Mouse (Mus musculus): ENCODE measurements around the gene D130043K22Rik. TPM values are rescaled to one million over a fixed set of nuclear protein-coding genes. Genes with fewer than 3 reads are reported as not detected.
"Not testable (repeated sequence)": the region's sequence is repeated elsewhere in the genome, so short reads cannot be mapped to it uniquely, and the experiment has no call there.

Gene D130043K22Rik
- total RNA-seq, 2 experiments from 2014 or later = not detected

DNA sequence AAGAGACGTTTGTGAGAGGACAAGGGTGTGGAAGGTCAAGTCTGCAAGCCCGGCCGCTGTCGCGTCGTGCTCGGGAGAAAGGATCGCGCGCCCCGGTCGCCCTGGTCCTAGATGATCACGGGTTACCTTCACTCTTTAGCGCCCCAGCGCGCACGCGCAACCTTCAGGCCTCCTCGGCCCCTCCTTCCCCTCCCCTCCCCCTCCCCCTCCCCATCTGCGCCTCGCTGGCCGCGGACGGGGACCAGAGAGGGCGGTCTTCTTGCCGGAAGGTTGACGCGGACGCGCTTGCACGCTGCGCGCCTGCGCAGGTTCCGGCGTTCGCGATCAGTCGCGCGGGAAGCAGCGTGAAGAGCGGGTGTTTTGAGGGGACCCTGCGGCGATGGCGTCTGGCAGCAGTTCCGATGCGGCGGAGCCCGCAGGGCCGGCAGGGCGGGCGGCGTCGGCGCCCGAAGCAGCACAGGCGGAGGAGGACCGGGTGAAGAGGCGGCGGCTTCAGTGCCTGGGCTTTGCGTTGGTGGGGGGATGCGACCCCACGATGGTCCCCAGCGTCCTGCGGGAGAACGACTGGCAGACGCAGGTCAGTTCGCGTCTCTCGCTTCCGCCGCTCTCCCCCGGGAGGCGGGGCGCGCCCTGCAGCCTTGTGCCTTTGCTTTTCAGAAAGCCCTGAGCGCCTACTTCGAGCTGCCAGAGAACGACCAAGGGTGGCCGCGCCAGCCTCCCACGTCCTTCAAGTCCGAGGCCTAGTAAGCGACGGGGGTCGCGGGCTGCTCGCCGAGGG, 13.4 kb upstream of the D130043K22Rik start, which contains the start of the genes Acot13 and Tdp2:
Acot13 (minus strand) TSS at position 188 of the 778 bp plus-strand sequence.
Tdp2 (plus strand) TSS at position 327 of the 778 bp plus-strand sequence.
- DNase-seq = peak; percentile 95

DNA sequence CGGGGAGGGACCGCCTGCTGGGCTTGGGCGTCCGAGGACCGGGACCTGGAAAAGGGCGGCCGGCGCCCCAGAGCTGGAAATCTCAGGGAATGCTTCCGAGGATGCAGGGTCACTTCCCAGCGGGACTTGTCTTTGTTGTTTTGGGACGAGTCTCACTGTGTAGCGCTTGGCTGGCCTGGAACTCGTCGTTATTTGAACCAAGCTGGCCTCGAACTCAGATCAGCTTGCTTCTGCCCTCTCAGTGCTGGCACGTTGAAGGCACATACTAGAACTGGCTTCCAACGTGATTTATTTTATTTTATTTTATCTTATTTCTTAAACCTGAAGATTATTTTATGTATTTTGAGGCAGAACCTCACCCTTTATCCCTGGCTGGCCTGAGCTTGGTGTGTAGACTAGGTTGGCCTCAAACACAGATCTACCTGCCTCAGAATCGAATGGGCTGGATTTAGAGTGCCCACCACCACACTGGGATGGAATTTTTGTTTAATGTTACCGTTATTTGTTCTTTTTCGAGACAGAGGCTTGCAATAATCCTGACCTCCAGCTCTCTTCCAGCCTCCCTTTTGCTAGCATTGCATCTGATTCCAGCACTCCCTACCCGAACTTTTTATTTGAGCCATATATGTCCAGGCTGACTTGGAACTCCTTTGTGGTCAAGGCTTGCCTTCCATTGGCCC, 12.7 kb upstream of the D130043K22Rik start:
- DNase-seq = no peak

- DNase-seq = no peak
Measured at GRCm38 (mm10) chr13:24832811-24833155, 12.2 kb upstream of the D130043K22Rik start.

- not testable (repeated sequence) for DNase-seq
Measured at GRCm38 (mm10) chr13:24837765-24838164, 7.2 kb upstream of the D130043K22Rik start.

- no peak for DNase-seq
Measured at GRCm38 (mm10) chr13:24839831-24840230, 5.1 kb upstream of the D130043K22Rik start.

- DNase-seq = no peak
Measured at GRCm38 (mm10) chr13:24841702-24842101, 3.2 kb upstream of the D130043K22Rik start.

DNA sequence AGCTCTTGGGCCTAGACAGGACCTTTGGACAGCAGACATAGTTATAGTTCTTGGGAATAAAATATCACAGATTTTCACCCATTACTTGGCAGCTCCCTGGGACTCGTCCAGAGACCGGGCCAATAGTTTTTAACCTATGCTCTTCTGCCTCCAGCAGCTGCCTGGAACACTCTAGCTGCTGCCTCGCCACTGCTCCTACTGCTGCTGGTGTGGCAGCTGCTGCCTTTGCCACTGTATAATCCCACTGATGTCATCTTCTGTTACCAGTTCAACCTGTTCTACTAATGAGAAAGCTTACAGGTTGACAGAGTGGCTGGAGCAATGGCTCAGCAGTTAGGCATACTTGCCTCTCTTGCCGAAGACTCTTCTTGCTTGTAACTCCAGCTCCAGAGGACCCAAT, 4.4 kb downstream of the D130043K22Rik start:
- no peak for DNase-seq

GRCm38 (mm10) chr13:24851989-24852388, 7.1 kb downstream of the D130043K22Rik start:
- no peak for DNase-seq

- no peak for DNase-seq
Measured at GRCm38 (mm10) chr13:24852570-24852969, 7.6 kb downstream of the D130043K22Rik start.

DNA sequence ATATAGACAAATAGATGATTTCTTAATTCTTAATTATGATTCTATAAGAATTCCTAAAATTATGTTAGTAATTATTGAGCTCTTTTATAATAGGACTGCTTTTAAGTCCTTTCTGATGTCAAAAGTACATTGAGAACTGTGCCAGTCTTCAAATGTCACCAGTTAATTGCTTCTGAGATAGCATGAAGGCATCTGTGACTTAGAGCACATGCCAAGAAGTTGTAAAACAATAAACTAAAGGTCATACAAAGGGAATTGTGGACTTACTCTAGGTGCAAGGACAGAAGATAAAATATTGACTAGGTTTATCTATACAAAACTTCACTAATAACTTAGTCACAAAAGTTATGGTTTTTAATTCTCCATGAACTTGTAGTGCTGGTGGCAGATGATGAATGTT, 14.2 kb downstream of the D130043K22Rik start:
- no peak for DNase-seq

DNA sequence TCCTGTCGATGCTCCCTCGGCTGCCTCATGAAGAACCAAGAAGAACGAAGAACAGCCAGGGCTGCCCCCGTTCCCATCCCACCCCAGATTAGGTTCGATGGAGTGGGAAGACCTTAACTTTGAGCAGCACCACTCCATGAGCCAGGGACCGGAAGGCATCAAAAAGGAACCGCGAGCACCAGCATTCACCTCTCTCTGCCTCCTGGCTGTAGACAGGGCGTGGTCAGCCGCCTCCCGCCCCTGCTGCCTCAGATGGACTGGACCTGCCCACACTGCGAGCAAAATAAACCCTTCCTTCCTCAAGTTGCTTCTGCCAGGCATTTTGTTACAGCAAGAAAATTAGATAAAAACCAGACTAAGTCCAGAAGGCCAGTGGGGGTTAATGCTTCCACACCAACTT, 16.1 kb downstream of the D130043K22Rik start:
- no peak for DNase-seq

DNA sequence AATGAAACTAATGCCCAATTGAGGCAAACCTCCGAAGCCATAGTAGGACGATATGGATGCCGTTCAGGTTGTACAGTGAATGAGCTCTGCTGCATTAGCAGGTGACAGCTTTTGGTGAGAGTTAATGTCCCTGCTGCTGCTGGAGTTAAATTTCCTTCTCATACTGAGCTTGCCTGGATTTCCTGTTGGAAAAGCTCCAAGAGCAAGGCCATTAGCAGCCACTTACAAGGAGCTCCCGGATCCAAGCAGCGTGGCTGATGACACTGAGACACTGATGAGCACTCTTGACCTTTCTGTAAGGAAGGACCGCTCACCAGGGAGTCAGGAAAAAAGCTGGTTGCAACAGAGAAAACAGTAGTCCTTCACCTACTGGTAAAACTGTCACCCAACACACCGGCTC, 17.1 kb downstream of the D130043K22Rik start:
- no peak for DNase-seq

DNA sequence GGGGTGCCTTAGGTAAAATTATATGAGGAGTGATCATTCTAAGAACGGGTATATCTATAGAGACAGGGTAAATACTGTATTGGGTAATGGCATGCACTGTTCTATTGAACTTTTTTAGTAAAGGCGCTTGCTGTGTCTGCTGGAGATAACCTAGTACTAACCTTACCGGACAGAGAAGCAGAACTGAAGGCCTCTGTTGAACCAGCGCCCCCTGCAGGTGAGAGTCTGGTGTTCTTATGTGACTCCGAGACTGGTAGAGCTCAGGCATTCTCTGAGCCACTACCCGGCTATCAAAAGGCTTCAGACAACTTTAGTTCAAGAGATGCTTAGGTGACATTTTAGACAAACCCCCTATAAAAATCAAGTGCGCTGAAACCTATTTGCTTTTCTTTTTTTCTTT, 17.6 kb downstream of the D130043K22Rik start:
- DNase-seq = no peak

GRCm38 (mm10) chr13:24866430-24867402, 21.8 kb downstream of the D130043K22Rik start:
- DNase-seq = no peak

DNA sequence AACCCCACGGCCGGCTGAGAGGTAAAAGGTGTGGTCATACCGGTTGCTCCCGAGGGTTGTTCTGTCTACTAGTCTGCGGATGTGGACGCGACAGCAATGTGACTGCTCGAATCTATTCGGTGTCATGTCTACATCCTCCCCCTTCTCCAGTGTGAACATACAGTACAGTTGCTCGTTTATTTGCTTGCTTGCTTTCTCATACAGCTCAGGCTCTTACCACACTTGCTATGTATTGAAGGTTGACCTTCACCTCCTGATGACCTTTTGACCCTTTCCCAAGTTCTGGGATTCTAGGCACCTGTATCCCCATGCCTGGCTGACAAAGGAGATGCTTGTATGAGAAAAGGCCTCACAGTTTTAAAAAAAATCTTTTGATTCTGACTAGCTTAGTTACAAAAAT, 22.9 kb downstream of the D130043K22Rik start:
- no peak for DNase-seq

- DNase-seq = no peak
Measured at GRCm38 (mm10) chr13:24868233-24868632, 23.3 kb downstream of the D130043K22Rik start.

GRCm38 (mm10) chr13:24879359-24880040, 34.6 kb downstream of the D130043K22Rik start:
- no peak for DNase-seq

GRCm38 (mm10) chr13:24880208-24880607, 35.3 kb downstream of the D130043K22Rik start:
- no peak for DNase-seq

- DNase-seq = no peak
Measured at GRCm38 (mm10) chr13:24880704-24881103, 35.8 kb downstream of the D130043K22Rik start.

- DNase-seq = no peak
Measured at GRCm38 (mm10) chr13:24882411-24882810, 37.5 kb downstream of the D130043K22Rik start.

DNA sequence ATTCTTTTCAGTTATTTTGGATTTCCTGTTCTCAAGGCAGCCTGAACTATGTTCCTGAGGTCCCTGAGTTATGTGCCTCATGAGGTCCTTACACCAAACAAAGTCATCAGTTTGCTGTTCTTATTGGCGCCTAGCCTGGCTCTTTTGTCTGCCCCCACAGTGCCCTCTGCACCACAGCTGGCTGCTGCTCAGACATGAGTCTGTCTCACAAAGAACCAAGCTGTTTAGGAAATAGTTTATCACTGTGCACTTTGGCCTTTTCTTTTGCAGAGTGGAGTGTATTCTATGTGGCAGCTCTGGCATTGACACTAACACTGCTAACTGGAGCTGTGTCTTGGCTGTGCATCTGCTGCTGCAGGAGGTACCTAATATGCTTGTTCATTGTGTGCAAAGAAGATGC, 44.6 kb downstream of the D130043K22Rik start:
- no peak for DNase-seq

GRCm38 (mm10) chr13:24892516-24892915, 47.6 kb downstream of the D130043K22Rik start:
- DNase-seq = no peak
